Mouse (Mus musculus) myocyte (in vitro differentiated cells): ENCODE results near the gene Lmo3. TPM values are rescaled to one million over a fixed set of nuclear protein-coding genes. Genes with fewer than 3 reads are reported as not detected.

Source experiments
- H3K27me3 ChIP-seq: one replicate; pipeline ENCODE4 v1.6.1; 2011; ENCODE audit not compliant: control insufficient read depth, insufficient read depth, insufficient read length
- H3K36me3 ChIP-seq: one replicate; pipeline ENCODE4 v1.6.1; 2011; ENCODE audit not compliant: control insufficient read depth, insufficient read depth
- H3K4me2 ChIP-seq: one replicate; pipeline ENCODE4 v1.6.1; 2011; ENCODE audit warnings: low read depth, control low read depth
- H3K4me3 ChIP-seq: one replicate; pipeline ENCODE4 v1.5.1; 2011; ENCODE audit warnings: mild to moderate bottlenecking, control low read depth, moderate library complexity
- H3K79me2 ChIP-seq: one replicate; pipeline ENCODE4 v1.6.1; 2011; ENCODE audit not compliant: control insufficient read depth, insufficient read depth
- H3ac ChIP-seq: one replicate; pipeline ENCODE4 v1.6.1; 2011; ENCODE audit not compliant: control insufficient read depth, insufficient read length
- CEBPB ChIP-seq: IDR thresholded peaks from 2 replicates; pipeline ENCODE4 v1.6.1; 2011; ENCODE audit warnings: mild to moderate bottlenecking, moderate library complexity; ENCODE audit not compliant: poor library complexity, insufficient read depth, severe bottlenecking
- E2F4 ChIP-seq: IDR thresholded peaks from one replicate; pipeline ENCODE4 v1.6.1; 2011; ENCODE audit warnings: mild to moderate bottlenecking, control low read depth, moderate library complexity; ENCODE audit not compliant: insufficient read depth
- MAX ChIP-seq: IDR thresholded peaks from one replicate; pipeline ENCODE4 v1.6.1; 2011; ENCODE audit warnings: low read depth, mild to moderate bottlenecking, control low read depth
- MYOD1 ChIP-seq, 3 experiments: IDR thresholded peaks; one replicate each; pipeline ENCODE4 v1.6.1; 2011; ENCODE audit warnings: control low read depth in 2 of 3, low read depth in 2 of 3, mild to moderate bottlenecking in 2 of 3, moderate library complexity in 1 of 3; ENCODE audit not compliant: insufficient read length in 2 of 3, control insufficient read depth in 1 of 3
- MYOG ChIP-seq, 3 experiments: IDR thresholded peaks; one replicate each; pipeline ENCODE4 v1.6.1; 2011; ENCODE audit warnings: control low read depth in 2 of 3, low read depth in 2 of 3, mild to moderate bottlenecking in 2 of 3; ENCODE audit not compliant: insufficient read length in 2 of 3, control insufficient read depth in 1 of 3, insufficient read depth in 1 of 3
- POLR2A ChIP-seq: IDR thresholded peaks from one replicate; pipeline ENCODE4 v1.6.1; 2011; ENCODE audit warnings: low read depth, mild to moderate bottlenecking, control low read depth, moderate library complexity; ENCODE audit not compliant: insufficient read length
- POLR2AphosphoS2 ChIP-seq: IDR thresholded peaks from one replicate; pipeline ENCODE4 v1.6.1; 2011; ENCODE audit warnings: low read depth, control low read depth; ENCODE audit not compliant: insufficient read length
- REST ChIP-seq: IDR thresholded peaks from one replicate; pipeline ENCODE4 v1.6.1; 2011; ENCODE audit warnings: mild to moderate bottlenecking, control low read depth, moderate library complexity; ENCODE audit not compliant: insufficient read depth, insufficient read length
- SRF ChIP-seq: IDR thresholded peaks from one replicate; pipeline ENCODE4 v1.6.1; 2011; ENCODE audit warnings: low read depth; ENCODE audit not compliant: control insufficient read depth, insufficient read length
- TCF12 ChIP-seq: IDR thresholded peaks from one replicate; pipeline ENCODE4 v1.6.1; 2011; ENCODE audit warnings: mild to moderate bottlenecking, control low read depth; ENCODE audit not compliant: poor library complexity, insufficient read depth, severe bottlenecking
- TCF3 ChIP-seq: IDR thresholded peaks from one replicate; pipeline ENCODE4 v1.6.1; 2011; ENCODE audit warnings: low read depth, control low read depth; ENCODE audit not compliant: insufficient read length
- USF1 ChIP-seq: IDR thresholded peaks from one replicate; pipeline ENCODE4 v1.6.1; 2011; ENCODE audit warnings: low read depth, mild to moderate bottlenecking, control low read depth, moderate library complexity
- polyA plus RNA-seq: library from polyadenylated mRNA; unstranded; fragments of >200 nt; fragmentation: generic; extraction: Trizol; gene quantifications from one replicate; pipeline ENCODE4 v1.2.1, GENCODE M21; 2012; ENCODE audit warnings: missing spikeins

Lmo3 gene
- polyA plus RNA-seq, 1 experiment, result not detected

GRCm38 (mm10) chr6:138534879-138535278, 46.9 kb downstream of the Lmo3 start:
- Histone ChIP-seq H3K4me3 (no peak overlapping the region), H3K36me3 (no peaks in the 10 kb centered on the region), H3K79me2 (no peaks in the 10 kb centered on the region), H3ac (no peak overlapping the region), H3K4me2 (no peak overlapping the region), H3K27me3 (no peaks in the 10 kb centered on the region)
- TF ChIP-seq MAX, result no peak

- no peaks in the 10 kb centered on the region for H3K27me3 ChIP-seq
- no peak overlapping the region for H3K4me2 ChIP-seq
- no peak overlapping the region for H3ac ChIP-seq
- H3K4me3 ChIP-seq, result no peak overlapping the region
- no peaks in the 10 kb centered on the region for H3K36me3 ChIP-seq
- no peaks in the 10 kb centered on the region for H3K79me2 ChIP-seq
- TF ChIP-seq POLR2A (no peak), MYOD1 (IDR thresholded peaks at IDR 0.05; ENCODE audit: control insufficient read depth in 1 of 3, insufficient read length in 2 of 3, low read depth in 2 of 3) (no peak), CEBPB (no peak), POLR2AphosphoS2 (no peak)
Observed at GRCm38 (mm10) chr6:138506642-138507041, 75.1 kb downstream of the Lmo3 start.

- H3K4me2 ChIP-seq, result no peak overlapping the region
- no peak for TF ChIP-seq MYOG (IDR thresholded peaks at IDR 0.05; ENCODE audit: control insufficient read depth in 1 of 3, insufficient read depth in 1 of 3, insufficient read length in 2 of 3, low read depth in 2 of 3)
- no peak for TF ChIP-seq TCF3
- no peak for TF ChIP-seq SRF
- no peak for TF ChIP-seq MAX
- no peak for TF ChIP-seq MYOD1 (IDR thresholded peaks at IDR 0.05; ENCODE audit: control insufficient read depth in 1 of 3, insufficient read length in 2 of 3, low read depth in 2 of 3)
- TF ChIP-seq E2F4, result no peak
- no peak for TF ChIP-seq REST
- no peak for TF ChIP-seq CEBPB
- TF ChIP-seq TCF12, result no peak
- no peaks in the 10 kb centered on the region for H3K36me3 ChIP-seq
- no peaks in the 10 kb centered on the region for H3K27me3 ChIP-seq
- no peaks in the 10 kb centered on the region for H3K79me2 ChIP-seq
- H3ac ChIP-seq, result no peak overlapping the region
- no peak overlapping the region for H3K4me3 ChIP-seq
Observed at GRCm38 (mm10) chr6:138503946-138504345, 77.8 kb downstream of the Lmo3 start.

- TF ChIP-seq MAX, result no peak
- Histone ChIP-seq H3ac (no peak overlapping the region), H3K36me3 (no peaks in the 10 kb centered on the region), H3K4me3 (no peak overlapping the region), H3K27me3 (no peaks in the 10 kb centered on the region), H3K79me2 (no peaks in the 10 kb centered on the region), H3K4me2 (no peak overlapping the region)
Observed at GRCm38 (mm10) chr6:138482834-138483233, 98.9 kb downstream of the Lmo3 start.

GRCm38 (mm10) chr6:138477611-138478010, 104.2 kb downstream of the Lmo3 start:
- Histone ChIP-seq H3K27me3 (no peaks in the 10 kb centered on the region), H3K4me2 (no peak overlapping the region), H3ac (no peak overlapping the region), H3K4me3 (no peak overlapping the region), H3K36me3 (no peaks in the 10 kb centered on the region), H3K79me2 (no peaks in the 10 kb centered on the region)
- TF ChIP-seq TCF12 (no peak), SRF (no peak), CEBPB (no peak), POLR2A (no peak), MAX (no peak), USF1 (no peak), MYOD1 (IDR thresholded peaks at IDR 0.05; ENCODE audit: control insufficient read depth in 1 of 3, insufficient read length in 2 of 3, low read depth in 2 of 3) (no peak), POLR2AphosphoS2 (no peak), TCF3 (no peak), REST (no peak), MYOG (IDR thresholded peaks at IDR 0.05; ENCODE audit: control insufficient read depth in 1 of 3, insufficient read depth in 1 of 3, insufficient read length in 2 of 3, low read depth in 2 of 3) (no peak), E2F4 (no peak)

- Histone ChIP-seq H3K4me2 (no peak overlapping the region), H3K36me3 (no peaks in the 10 kb centered on the region), H3K4me3 (no peak overlapping the region), H3K79me2 (no peaks in the 10 kb centered on the region), H3K27me3 (no peaks in the 10 kb centered on the region), H3ac (no peak overlapping the region)
- TF ChIP-seq MYOG (IDR thresholded peaks at IDR 0.05; ENCODE audit: control insufficient read depth in 1 of 3, insufficient read depth in 1 of 3, insufficient read length in 2 of 3, low read depth in 2 of 3) (no peak), USF1 (no peak), POLR2AphosphoS2 (no peak), POLR2A (no peak), MYOD1 (IDR thresholded peaks at IDR 0.05; ENCODE audit: control insufficient read depth in 1 of 3, insufficient read length in 2 of 3, low read depth in 2 of 3) (no peak), TCF3 (no peak), REST (no peak), TCF12 (no peak), MAX (no peak), CEBPB (no peak), SRF (no peak), E2F4 (no peak)
Observed at GRCm38 (mm10) chr6:138469204-138469603, 112.6 kb downstream of the Lmo3 start.
